Mouse (Mus musculus) CD4-positive naive resting alpha-beta T cell, adult 76 days (primary cell): Measurements from ENCODE around the gene Krtcap2. TPM values are rescaled to one million over a fixed set of nuclear protein-coding genes. Genes with fewer than 3 reads are reported as not detected.

Experiments used
- total RNA-seq: library from RNA; stranded (reverse); gene quantifications from one replicate; pipeline ENCODE4 v1.2.4, GENCODE M21; 2023

The Krtcap2 gene
- 91.1 TPM for total RNA-seq

GRCm38 (mm10) chr3:89245688-89246171, at the start of gene Krtcap2:
Gene Krtcap2, plus strand, starts transcription at chr3:89245966.

DNA sequence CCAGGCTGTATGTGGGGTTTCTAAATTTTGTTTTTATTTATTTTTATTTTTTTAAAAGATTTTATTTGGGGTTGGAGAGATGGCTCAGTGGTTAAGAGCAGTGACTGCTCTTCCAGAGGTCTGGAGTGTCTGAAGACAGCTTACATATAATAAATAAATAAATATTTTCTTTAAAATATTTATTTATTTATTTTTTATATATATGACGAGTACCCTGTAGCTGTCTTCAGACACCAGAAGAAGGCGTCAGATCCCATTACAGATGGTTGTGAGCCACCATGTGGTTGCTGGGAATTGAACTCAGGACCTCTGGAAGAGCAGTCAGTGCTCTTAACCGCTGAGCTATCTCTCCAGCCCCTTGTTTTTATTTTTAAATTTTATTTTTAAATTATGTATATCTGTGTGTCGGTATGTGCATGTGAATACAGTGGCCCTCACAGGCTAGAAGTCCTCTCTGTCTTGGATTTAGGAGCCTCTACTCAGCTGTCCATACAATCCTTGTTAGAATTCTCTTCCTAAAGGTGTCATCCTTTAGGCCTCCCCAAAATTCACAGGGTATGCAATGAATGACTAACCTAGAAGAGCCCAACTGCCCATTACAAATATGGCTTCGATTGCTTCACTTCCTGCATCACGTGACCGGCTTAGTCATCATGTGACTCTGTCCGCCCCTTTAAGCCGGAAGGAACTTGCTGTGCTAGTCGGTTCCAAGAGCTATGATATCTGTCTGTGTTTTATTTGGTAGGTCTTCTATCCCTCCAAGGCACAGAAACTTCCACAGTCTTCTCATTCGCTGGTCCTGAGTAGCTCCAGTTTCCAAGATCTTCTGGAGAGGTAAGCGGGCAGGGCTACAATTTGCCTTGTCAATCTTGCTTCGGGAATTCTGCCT, 43.3 kb upstream of the Krtcap2 start, which contains the start of gene Gba:
Gene Gba (plus strand): TSS at position 676 of the 889 bp plus-strand sequence.

DNA sequence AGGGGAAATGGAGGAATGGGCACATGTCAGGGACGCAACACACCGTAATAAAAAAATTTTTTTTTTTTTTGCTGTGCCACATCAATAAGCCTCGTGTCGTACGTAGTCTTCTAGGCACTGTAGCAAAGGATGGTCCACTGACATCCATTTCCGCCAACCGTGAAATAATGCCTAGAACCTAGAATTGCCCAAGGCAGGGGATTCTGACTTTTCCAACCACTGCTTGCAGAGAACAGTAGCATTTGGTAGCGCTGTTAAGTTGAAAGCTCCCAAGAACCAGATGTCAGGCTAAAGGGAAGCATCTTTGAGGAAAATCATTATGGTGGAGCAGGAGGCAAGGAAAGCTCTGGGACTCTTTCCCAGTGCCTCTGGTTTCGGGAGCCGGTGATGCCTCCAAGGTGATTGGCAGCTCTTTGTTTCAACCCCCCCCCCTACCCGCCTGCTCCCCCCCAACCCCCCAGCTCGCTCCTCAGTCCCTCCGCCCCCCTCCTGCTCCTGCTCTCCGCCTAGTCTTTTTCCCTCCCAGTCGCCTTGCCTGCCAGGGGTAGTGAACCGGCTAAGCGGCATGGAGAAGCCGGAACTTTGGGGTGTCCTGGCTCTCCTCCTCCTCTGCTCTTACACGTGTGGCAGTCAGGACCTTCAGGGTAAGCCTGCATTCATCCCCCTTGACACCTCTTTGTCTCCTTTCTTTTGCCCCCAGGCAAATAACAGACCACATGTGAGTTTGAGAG, 30.9 kb upstream of the Krtcap2 start, which contains the start of gene Thbs3:
Gene Thbs3 (plus strand): TSS at position 500 of the 731 bp plus-strand sequence.

GRCm38 (mm10) chr3:89226900-89227299, 18.9 kb upstream of the Krtcap2 start, which contains the start of gene Mtx1:
Gene Mtx1, minus strand, starts transcription at chr3:89227088.

GRCm38 (mm10) chr3:89228836-89229235, 16.9 kb upstream of the Krtcap2 start, which contains the start of gene Muc1:
Gene Muc1, plus strand, starts transcription at chr3:89229057.

GRCm38 (mm10) chr3:89246261-89247100, 715 bp downstream of the Krtcap2 start, which contains the start of gene Trim46:
Gene Trim46, minus strand, starts transcription at chr3:89246309.

GRCm38 (mm10) chr3:89259076-89259475, 13.3 kb downstream of the Krtcap2 start, which contains the start of gene Dpm3:
Gene Dpm3, plus strand, starts transcription at chr3:89259358.

DNA sequence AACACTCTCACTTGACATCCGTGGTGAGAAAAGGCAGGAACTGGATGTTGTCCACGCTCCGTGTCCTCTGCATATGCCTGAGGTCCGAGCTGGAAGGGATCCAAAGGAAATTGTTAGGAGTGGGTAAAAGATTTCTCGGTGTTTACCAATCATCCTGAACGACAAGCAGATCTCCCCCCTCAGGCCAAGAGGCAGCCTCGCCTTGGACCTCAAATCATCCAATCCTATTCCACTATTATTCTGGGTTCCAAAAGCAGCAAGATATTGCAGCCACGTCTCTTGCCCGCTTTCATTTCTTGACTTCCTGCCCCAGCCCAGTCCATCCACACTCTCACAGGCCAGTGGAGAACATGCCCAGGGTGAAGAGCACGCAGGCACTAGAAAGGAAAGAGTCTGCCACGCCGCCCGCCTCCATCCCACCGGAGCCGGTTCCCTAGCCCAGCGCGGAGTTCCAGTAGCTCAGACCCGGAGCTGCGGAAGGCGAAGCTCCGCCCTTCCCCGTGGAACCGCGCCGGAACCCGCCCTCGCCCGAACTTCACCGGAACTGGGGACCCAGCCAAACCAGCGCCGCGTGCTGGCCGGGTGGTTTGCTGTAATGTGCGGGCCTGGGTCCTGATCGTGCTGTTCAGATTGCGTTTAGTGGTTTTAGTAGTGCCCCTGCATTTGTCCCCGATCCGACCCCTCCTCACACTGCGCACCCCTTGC, 24.4 kb downstream of the Krtcap2 start, which contains the start of gene Slc50a1:
Gene Slc50a1 (minus strand): TSS at position 520 of the 705 bp plus-strand sequence.

DNA sequence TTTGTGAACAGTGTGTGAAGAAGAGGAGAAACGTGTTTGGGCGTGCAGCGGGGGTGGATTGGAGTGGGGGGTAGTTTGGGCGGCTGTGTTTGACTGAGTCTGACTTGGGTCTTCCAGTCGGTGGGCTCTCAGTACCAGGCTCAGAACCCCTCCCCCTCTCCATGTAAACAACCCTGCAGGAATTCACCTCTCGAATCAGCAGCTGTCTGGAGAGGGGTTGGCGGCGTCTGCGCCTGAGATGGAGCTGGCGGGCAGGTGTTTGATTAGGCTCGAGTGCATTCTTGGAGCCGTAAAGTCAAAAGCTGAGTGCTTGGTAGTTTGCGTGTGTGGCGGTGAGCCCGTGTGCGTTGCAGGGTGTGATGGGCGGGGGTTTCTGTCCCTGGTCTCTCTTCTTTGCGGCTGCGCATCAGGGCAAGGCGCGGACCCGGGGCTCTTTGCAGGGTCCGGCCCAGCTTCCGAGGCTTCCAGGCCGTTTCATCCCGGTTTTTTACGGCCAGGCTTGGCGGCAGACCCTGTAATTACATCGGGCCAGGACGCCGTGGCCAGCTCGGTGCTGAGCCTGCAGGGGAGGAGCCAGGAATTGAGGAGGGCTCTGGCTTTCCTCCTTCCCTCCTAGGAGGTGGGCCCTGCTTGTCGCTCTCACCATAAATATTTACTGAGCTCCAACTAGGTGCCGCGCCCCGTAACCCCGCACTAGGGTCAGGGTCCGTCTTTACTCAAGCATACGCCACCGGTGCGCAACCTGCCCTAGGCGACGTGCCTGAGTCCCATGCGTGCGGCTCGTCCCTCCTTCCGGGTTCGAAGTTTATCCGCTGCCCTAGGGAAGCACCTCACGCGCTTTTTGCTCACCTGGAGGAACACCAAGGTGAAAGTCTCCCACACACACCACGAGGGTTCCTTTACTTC, 35.1 kb downstream of the Krtcap2 start, which contains the start of gene Efna1:
Gene Efna1 (minus strand): TSS at position 537 of the 906 bp plus-strand sequence.

Other genes starting within 250 kb of the Krtcap2 start
- 69.6 TPM for gene Rusc1, start 152.7 kb upstream of the Krtcap2 start, total RNA-seq
- not detected for gene Gm43738, start 144.9 kb upstream of the Krtcap2 start, total RNA-seq
- 35.4 TPM for gene Fdps, start 144.0 kb upstream of the Krtcap2 start, total RNA-seq
- 0.21 TPM for gene Pklr, start 109.8 kb upstream of the Krtcap2 start, total RNA-seq
- gene Hcn3, start 85.8 kb upstream of the Krtcap2 start, total RNA-seq, result 5.2 TPM
- 110 TPM for gene Clk2, start 81.2 kb upstream of the Krtcap2 start, total RNA-seq
- gene Scamp3, start 68.5 kb upstream of the Krtcap2 start, total RNA-seq, result 129 TPM
- 104 TPM for gene Fam189b, start 62.8 kb upstream of the Krtcap2 start, total RNA-seq
- 60.6 TPM for gene Gba, start 43.0 kb upstream of the Krtcap2 start, total RNA-seq
- gene Thbs3, start 30.8 kb upstream of the Krtcap2 start, total RNA-seq, result 6.9 TPM
- 175 TPM for gene Mtx1, start 18.9 kb upstream of the Krtcap2 start, total RNA-seq
- 1.5 TPM for gene Muc1, start 16.9 kb upstream of the Krtcap2 start, total RNA-seq
- gene Trim46, start 343 bp downstream of the Krtcap2 start, total RNA-seq, result 1.6 TPM
- gene Dpm3, start 13.4 kb downstream of the Krtcap2 start, total RNA-seq, result 47.1 TPM
- 90.8 TPM for gene Slc50a1, start 24.6 kb downstream of the Krtcap2 start, total RNA-seq
- not detected for gene Efna1, start 35.2 kb downstream of the Krtcap2 start, total RNA-seq
- gene Efna3, start 77.0 kb downstream of the Krtcap2 start, total RNA-seq, result not detected
- 0.70 TPM for gene Efna4, start 92.1 kb downstream of the Krtcap2 start, total RNA-seq
- gene Adam15, start 104.0 kb downstream of the Krtcap2 start, total RNA-seq, result 14.3 TPM
- 0.23 TPM for gene Dcst2, start 116.0 kb downstream of the Krtcap2 start, total RNA-seq
- gene Dcst1, start 119.3 kb downstream of the Krtcap2 start, total RNA-seq, result not detected
- 78.1 TPM for gene Zbtb7b, start 148.8 kb downstream of the Krtcap2 start, total RNA-seq
- gene Lenep, start 156.8 kb downstream of the Krtcap2 start, total RNA-seq, result not detected
- gene Flad1, start 165.9 kb downstream of the Krtcap2 start, total RNA-seq, result 21.0 TPM
- 3.7 TPM for gene Cks1b, start 172.4 kb downstream of the Krtcap2 start, total RNA-seq
- gene Shc1, start 172.5 kb downstream of the Krtcap2 start, total RNA-seq, result 96.1 TPM
- gene Pygo2, start 184.2 kb downstream of the Krtcap2 start, total RNA-seq, result 39.8 TPM
- gene Pbxip1, start 190.7 kb downstream of the Krtcap2 start, total RNA-seq, result 95.0 TPM
- 10.0 TPM for gene Pmvk, start 208.6 kb downstream of the Krtcap2 start, total RNA-seq